Mouse (Mus musculus) brain, adult 2 months (tissue): ENCODE measurements at regions not wholly inside any gene's neighbourhood (a gene's known extent, or its start where the extent isn't known, plus 50 kb on each side); places are given as distances from the start of the nearest gene placed in this dataset.

Experiments
- DNase-seq: peaks from one replicate; pipeline ENCODE4 v3.0.0; 2011; ENCODE audit warnings: low read depth, low spot score

DNA sequence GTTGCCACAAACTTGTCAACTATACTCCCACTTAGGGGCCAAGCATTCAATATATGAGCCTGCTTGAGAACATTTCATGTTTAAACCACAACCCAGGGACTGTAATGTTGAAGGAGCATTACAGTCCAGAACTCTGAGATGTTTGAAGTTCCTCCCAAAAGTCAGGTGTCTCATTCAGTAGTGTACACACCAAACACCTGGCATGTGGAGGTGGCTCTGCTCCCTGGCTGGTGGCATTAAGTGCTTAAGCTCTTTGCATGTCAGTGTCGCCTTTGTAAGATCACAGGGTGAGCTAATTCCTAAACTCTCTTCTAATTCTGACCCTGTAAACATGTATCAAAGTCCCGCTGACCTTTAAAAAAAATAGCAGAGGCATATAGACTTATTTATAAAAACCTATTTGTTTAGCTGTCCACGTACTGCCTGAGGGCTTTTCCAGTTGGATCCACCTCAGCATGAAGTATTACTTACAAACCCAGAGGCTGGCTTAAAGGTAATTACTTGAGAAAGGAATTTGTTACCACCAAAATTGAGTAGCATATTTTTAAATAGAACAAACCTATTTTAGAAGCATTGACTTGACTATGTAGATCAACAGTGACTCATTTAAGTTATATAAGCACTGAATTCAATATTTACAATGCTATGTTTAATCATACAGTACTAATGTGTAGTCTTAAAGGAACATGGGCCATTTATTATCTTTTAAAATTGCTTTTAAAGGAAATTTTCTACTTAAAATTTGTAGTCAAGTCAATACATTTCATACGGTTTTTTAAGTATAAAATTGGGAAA is 276.3 kb upstream of the Fermt1 start:
- DNase-seq = peak; percentile 3

DNA sequence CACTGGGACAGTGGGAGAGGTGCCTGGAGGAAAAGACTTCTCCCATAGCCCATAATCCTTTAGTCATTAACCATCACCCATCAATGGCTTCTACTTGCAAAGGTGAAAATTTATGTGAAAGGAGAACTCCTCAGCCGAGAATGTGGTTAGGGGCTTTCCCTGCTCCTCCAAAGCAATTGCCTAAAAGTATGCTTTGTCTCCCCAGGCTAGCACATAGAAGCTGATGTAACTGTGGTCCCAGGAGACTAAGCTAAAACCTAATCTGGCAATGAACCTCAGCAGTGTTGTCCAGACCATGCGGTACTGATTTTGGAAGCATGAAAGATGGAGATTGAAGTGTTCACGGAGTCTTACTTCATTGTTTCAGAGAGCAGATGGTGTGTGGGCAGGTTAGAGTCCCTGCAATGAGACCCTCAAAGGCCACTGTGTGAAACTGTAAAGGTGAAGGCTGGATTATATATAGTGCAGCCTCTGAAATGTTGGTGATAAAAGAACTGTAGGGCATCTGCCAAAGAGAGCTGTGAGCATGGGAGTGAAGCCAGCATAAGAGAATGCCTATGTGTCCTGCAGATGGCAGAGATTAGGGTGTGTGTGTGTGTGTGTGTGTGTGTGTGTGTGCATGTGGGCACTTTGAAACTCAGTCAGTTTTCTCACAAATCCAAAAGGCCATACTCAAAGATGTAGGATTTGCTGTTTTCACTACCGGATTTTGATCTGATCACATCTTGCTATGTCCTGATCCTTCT is 289.6 kb upstream of the Fermt1 start:
- peak; percentile 42 for DNase-seq

DNA sequence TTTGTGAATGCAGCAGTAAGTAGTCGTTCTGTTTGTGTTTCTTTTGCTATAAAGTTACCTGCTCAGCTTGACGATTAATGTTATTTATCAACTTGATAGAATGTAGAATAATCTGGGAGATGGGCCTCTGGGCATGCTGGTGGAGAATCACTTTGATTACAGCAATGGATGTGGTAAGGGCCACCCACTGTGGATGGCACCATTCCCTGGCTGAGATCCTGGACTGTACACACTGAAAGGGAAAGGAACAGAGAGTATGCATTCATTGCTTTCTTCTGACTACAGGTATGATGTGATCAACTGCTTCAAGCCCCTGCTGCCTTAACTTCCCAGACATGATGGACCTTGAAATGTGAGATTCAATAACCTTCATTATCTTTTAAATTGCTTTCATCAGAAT is 299.8 kb upstream of the Bmp2 start:
- no peak for DNase-seq

DNA sequence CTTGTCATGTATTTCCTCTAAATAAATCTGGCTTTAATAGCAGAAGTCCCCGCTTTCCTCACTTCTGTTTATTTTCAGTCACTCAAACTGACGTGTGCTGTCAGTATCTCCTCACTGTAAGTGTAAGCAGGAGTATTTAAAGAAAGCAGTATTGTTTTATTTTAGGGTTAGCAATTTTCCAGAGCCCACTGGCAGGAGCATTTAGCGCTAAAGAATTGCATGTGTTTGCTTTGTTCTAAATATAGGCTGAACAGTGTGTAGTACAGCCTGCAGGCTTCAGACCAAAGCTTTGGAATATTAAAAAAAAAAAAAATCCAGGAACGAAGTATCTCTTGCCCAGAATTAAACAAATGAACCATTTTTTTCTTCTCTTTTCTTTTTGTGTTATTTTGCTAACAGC is 277.5 kb upstream of the Bmp2 start:
- peak; percentile 23 for DNase-seq

DNA sequence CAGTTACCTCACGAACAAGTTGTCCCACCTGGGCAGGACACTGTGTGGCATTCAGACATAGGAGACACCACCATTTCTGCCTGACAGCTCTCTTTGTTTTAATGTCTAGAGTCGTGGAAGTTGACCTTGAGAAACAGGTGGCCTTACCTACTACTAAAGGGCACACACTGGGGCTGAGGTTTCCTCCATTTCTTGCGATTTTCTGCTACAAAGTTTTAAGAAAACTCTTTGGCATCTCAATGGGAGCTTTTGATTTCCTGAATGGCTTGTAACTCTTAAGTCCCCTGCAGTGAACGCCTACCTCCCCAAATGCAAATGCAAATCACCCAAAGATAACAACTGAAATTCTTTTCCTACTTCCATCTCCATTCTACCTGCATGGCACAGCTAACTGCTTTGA is 273.4 kb upstream of the Bmp2 start:
- no peak for DNase-seq

DNA sequence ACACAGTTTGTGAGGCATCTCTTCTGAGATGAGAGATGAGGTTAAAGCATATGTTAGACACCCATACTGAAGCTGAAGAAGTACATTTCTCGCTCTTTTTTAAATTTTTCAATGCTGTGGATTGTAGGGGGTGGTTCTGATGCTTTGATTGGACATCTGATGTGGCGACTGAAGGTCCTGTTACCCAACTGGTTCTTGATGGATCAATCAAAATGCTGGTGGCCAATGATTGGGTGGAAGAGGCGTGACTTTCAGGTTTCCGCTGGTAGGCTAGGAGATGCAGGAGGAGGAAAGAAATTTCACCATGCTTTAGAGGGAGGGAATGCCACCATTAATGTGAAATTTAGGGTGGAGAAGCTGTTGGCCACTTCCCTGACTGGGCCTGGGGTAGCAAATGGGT is 272.7 kb upstream of the Bmp2 start:
- DNase-seq = no peak

DNA sequence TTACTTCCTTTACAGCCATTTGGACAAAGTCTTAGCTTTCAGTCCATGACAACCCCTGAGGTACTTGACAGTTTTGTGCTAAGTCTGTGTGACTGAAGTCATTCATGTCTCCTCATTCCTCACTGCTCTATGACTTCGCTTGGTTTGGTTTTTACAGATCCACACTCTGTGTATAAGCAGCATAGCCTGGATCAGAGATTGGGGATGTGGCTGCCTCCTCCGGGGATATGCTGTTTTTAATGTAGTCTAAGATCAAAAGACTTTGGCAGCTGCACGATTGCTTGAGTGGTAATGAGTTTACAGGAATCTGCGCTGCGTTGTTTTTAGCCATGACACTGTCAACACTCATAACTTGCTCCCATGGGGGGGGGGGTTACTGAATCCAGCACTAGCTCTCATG is 269.3 kb upstream of the Bmp2 start:
- DNase-seq = no peak

DNA sequence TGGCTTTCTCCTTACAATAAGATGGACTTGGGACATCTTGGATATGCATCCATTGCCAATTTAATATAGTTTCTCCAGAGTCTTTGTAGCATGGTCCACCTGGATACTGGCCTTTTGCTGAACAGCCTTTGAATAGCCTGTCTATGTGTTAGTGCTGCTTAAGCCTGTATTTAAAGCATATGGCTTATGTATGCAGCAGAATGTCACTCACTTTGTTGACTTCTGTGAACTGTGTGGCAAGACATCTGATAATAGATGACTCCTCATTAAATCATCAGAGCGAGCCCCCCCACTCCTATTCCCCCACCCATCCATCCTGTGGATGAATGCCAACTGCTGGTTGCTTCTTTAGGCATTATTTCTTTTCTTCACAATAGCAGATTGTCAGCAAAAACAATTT is 268.2 kb upstream of the Bmp2 start:
- no peak for DNase-seq

DNA sequence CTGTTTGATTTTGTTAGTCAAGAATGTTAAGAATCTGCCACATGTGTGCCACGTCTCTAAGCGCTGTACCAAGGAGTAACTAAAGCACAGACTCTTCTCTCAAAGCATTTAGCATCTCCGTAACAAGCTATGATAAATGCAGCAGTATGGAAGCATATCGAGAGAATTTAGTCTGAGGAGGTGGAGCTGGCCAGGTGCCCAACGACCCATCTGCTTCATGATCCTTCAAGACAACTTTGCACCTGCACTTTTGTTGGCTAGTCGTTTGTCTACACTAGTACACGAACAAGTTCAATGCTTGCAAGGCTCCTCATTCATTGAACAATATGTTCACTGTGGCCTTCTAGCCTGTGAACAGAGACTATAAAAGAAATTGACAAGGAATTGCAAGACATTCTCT is 257.8 kb upstream of the Bmp2 start:
- peak; percentile 44 for DNase-seq

DNA sequence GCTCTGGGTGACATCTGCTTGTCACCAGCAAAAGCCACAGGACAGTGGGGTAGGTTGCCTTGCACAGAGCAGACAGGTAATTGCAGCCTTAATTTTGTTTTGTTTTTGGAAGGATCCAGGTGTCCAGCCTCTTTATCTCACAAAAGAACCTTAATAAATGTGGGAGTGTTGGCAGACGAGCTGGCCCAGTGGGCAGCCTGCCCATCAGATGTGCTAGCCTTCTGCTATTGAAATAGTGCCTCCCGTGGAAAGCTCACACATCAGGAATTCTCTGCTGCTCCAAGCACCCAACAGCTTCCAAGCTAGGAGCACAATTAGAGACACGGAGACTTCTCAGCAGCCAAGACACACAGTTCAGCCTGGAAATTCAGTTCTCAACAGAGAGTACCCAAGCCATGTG is 246.0 kb upstream of the Bmp2 start:
- DNase-seq = peak; percentile 34

DNA sequence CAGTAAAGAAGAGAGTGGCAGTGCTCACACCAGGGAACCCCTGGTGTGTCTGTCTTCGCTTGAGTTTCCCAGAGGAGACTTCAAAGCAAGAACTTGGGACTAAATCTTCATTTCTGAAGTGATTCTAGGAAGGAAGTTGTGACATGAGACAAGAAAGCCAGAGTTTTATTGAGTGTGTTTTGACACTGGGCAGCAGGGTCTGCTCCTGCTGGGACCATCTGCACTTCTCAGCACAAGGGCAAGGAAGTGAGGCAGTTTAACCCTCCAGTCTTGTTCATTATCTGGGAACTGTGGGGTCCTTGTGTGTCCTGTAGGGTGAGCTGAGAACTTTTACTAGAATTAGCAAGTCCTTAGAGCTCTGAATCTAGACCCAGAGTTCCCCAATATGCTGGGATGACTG is 241.0 kb upstream of the Bmp2 start:
- no peak for DNase-seq

DNA sequence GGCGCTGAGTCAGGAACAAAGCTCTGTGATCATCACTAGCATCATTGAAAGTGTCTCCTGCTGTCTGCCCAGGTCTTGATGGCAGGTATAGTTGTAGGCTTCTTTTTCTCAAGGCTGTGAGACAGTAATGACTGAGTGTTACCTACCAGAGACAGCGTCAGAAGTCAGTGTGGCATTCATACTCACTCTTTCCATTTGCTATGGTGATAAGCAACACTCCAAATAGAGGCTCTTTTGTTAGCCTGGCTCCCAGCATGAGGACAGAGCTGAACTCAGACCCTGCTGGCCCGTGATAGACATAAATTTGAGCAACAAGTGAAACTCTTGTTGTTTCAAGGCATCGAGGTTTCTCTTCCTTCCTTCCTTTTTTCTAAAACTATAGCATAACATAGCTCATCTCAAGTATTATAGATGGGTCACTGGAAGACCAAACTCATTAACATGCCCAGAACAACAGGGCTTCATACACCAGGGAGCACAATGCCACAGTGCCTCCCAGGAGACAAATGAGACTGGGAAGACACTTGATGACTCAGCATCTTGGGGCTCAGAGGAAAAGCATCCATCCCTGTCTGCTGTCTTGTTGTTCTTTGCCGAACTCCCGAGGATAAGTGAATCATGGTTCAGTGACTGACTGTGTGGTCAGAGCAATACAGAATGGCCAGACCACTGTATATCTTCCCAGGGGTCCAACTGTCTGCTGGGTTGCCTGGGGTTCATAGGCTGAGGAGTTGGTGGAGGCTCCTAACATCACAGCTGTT is 225.5 kb upstream of the Bmp2 start:
- no peak for DNase-seq

DNA sequence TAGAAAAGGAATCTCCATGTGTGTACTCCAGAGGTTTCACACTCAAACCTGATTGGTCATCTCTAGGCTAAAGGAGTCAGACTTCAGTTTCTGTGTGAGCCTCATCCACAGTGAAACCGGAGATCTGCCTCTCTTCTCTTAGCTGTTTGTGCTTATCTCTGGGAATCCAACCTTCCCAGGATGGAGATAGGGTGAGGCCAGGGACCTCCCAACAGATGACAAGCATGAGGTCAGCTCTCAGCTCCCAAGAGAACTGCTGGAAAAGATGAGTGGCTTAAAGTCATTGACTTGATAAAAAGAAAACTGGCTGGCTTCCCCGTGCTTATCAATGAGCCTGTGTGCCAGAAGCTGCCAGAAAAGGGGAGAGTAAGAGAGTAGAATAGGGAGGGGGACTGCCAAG is 224.3 kb upstream of the Bmp2 start:
- no peak for DNase-seq

DNA sequence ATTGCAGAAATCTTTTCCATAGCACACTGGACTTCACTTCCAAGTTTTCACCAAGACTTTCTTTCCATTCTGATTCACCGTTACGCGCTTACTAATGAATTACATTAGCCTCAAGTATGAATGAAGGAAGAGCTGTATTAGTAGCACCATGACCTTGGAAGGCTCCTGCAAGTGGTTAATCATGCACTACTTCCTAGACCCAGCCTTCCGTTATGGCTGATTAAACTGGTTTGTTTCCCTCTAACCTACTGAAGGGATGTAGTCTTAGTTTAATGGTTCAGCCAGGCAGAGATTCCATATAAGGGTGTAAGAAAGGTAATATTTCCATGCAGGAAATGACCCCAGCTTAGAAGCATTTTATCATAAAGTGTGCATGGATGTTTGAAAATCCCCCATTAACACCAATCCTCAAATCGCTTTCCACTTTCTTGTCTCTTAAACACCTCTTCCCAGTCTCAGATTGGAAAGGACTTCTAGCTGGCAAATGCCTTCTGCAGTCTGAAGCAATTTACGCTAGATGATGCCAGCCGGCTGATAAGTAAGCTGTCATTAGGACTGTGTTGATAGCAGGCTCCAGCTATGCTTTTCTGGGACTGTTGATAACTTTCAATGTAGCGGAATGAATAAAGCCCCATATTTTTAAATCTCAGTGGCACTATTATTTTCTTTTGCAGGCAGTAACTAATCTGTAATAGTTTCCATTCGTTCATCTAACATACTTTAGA is 215.6 kb upstream of the Bmp2 start:
- no peak for DNase-seq

DNA sequence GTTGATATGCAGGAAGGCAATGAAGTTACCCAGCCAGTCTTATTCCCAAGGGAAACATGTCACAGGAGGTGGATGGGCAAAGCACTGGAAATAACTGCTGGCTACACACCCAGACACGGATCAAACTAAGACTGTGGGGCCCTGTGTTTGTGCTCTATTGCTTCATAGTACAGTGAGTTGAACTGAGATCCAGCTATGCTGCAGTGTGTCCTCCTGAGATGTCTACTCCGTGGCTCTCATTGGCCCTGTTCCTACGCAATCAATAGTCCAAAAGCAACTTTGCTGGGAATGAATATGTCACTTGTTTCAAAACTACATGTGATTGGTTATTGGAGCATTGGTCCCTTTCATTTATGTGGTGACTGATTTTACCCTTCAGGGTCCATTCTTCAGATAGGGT is 213.8 kb upstream of the Bmp2 start:
- DNase-seq = no peak

DNA sequence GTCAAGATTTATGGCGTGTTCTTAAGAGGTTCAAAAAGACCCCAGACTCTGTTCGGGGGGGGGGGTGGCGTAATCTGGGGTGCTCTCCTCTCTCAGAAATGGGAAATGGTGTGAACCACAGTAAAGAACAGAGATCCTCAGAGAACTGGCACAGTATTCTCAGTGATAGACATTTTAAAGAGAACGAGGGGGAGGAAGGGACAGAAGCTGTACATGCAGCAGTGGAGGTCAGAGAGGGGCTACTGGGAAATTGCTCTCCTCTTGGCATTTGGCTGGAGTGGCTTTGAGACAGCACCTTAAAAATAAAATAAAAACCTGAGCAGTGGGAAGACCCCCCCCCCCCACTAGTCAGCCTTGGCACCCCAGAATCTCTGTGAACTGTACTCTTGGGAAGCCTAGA is 210.6 kb upstream of the Bmp2 start:
- DNase-seq = no peak

DNA sequence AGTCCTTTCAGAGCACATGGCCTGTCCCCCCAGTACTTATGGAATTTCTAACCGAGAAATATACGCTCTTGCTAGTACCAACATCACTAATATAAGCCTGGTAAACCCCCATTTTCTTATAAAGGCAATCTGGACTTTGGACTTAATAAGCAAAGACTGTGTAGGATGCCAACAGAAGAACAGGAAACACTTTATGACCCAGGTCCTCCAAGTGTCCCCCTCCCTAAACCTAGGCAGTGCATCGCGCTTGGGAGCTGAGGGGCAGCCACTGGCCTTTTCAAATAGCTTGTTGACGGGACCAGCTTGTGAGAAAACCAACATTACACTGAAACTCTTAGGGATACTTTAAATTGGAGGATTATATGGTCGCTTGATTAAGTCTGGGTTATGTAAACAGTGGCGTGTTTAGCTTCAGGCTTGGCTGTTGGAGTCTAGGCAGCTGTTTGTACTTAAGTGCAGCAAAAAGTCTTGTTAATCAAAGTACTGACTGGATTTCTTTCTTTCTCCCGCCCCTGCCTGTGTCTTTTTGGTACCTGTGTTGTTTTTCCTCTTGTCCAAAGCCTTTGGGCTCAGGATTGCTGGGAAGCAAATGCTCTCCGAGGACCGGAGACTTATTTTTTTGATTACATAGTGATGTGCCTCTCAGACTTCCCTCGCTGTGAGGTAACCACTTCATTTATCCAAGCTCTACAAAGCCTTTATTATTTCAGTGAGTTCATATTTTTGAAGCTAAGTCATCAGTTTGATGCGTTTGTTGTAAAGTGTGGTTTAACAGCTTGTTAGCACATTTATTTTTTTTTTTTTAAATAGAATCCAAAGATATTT is 205.8 kb upstream of the Bmp2 start:
- DNase-seq = no peak

DNA sequence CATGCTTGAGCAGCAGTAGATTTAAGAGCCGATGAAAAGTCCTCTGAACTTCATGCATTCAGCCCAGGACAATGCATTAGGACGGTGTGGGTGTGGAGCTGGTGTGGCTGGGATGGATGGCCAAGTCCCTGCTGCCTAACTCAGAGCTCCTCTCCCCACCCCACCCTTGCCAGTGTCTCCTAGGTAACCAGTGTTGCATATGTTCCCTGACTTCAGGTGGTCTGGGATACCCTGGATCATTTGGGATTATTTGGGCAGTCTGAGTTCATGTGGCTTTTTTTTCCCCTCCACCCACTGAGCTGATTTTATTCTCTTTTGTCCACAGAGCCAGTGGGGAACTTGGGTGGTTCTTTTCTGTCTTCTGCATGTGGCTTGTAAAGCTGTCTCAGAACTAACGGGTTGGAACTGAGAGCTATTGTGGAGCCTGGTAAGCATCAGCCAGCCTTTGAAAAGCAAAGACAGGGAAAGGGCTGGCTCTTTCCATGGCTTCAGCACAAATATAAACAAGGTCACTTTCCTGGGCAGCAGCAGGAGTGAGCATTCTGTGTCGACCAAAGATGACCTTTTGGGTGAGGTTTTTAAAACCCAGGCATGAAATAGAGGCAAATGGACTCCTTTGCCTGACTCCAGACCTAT is 205.1 kb upstream of the Bmp2 start:
- no peak for DNase-seq

DNA sequence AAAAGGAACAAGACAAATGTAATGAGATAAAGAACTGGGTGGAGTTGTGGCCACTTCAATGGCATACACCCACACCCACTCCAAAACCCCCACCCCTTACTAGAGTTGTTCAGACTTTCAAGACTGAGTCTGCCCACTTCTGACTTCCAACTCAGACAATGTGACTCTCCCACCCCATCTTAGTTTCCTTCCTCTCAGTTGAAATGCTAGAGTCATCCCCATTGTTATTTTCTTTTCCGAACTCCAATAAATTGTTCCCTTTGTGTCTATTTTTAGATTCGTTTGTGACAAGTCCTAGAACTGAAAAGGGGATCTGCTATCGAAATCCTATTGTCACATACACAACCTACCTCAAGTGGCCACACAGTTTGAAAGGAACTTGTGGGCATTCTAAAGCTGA is 200.7 kb upstream of the Bmp2 start:
- no peak for DNase-seq

DNA sequence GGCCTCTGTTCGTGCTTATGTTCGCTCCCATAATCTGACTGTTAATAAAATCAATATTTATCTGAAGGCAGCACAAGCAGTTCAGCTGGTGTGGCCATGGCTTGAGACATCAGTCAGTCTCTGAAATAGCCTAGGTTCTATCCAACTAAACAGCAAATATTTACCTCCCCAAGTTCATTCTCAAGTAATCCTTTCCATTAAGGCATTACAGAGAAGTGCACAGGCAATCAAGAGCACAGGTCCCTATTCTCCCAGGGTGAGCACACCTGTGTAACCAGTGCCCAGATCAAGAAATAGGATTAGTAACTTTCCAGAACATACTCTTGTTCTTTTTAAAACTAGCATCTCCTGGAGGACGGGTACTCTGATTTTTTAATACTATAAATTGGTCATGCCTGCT is 199.2 kb upstream of the Bmp2 start:
- no peak for DNase-seq
